In the genomic region with DNA sequence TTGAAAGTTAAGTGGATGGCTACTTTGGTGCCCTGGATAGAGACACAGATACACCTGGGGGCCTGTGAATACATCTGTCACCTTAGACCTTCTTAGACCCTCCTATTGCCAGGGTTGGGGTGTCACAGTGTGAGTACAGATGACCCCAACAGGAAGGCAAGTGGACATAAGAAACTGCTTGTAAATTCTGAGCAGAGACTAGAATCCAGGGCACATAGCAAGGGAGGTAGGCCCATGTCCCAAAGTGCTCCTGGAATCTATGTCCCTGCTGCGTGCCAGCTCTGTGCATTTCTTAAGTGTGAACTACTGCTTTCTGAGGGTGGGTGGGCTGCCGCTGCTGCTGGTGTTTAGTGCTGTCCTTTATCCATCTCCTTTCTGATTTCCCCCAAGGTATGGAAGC, we compare ENCODE assay signal across 11 mouse cellular contexts. TPM values are rescaled to one million over a fixed set of nuclear protein-coding genes. Genes with fewer than 3 reads are reported as not detected.
DNase-seq lines count a peak whose midpoint lies in the region; ATAC-seq and TF ChIP-seq lines count a peak whose summit lies in the region.
"Had no signal": no experiment of that assay in that cellular context is flagged by ENCODE, and none has a peak within 500 bp of the region (broad histone marks: within the 10 kb centered on the region; RNA-seq: fewer than 3 reads in every experiment).

No protein-coding gene starts in this region.

- no peak for TF ChIP-seq POLR2A in kidney, adult 2 months (IDR thresholded peaks at IDR 0.05; ENCODE audit: low read depth, low read length)

- H3K9ac ChIP-seq in hindbrain, embryonic 13.5 days = peak overlapping the region; percentile 100
- H3K9ac ChIP-seq in neural tube, embryonic 12.5 days = peak overlapping the region; percentile 100
- no peak overlapping the region for H3K9ac ChIP-seq in midbrain, embryonic 16.5 days (ENCODE audit: low read depth, low read length)

- H3K4me2 ChIP-seq in hindbrain, embryonic 13.5 days = peak overlapping the region; percentile 80
- H3K4me2 ChIP-seq in neural tube, embryonic 12.5 days (replicated peaks) = peak overlapping the region; percentile 93
- H3K4me2 ChIP-seq in midbrain, embryonic 16.5 days (ENCODE audit: low read length) = no peak overlapping the region

- H3K27me3 ChIP-seq in kidney, adult 2 months (replicated peaks; ENCODE audit: control insufficient read depth, insufficient read depth, low read length) = no peaks in the 10 kb centered on the region
- H3K27me3 ChIP-seq in hindbrain, embryonic 13.5 days = peaks cover 51% of the 10 kb centered on the region
- H3K27me3 ChIP-seq in neural tube, embryonic 12.5 days (replicated peaks) = no peaks in the 10 kb centered on the region
- peaks cover 76% of the 10 kb centered on the region for H3K27me3 ChIP-seq in midbrain, embryonic 16.5 days (ENCODE audit: control insufficient read depth, insufficient read depth, low read depth, low read length)

- no peaks in the 10 kb centered on the region for H3K9me3 ChIP-seq in hindbrain, embryonic 13.5 days
- H3K9me3 ChIP-seq in neural tube, embryonic 12.5 days = no peaks in the 10 kb centered on the region
- H3K9me3 ChIP-seq in midbrain, embryonic 16.5 days (replicated peaks; ENCODE audit: control insufficient read depth, low read length, poor library complexity, severe bottlenecking) = 0 out of 2 replicates have a peak, but pooled peaks cover 2% of the 10 kb centered on the region

- H3K4me1 ChIP-seq in kidney, adult 2 months (ENCODE audit: control insufficient read depth, insufficient read depth, low read length) = peaks cover 21% of the 10 kb centered on the region
- peaks cover 19% of the 10 kb centered on the region for H3K4me1 ChIP-seq in brown adipose tissue, adult 24 weeks (ENCODE audit: control insufficient read depth, insufficient read depth, insufficient read length, low read length)
- peaks cover 49% of the 10 kb centered on the region for H3K4me1 ChIP-seq in hindbrain, embryonic 13.5 days (replicated peaks)
- H3K4me1 ChIP-seq in neural tube, embryonic 12.5 days = peaks cover 50% of the 10 kb centered on the region
- H3K4me1 ChIP-seq in midbrain, embryonic 16.5 days (ENCODE audit: control insufficient read depth, insufficient read depth, low read length) = no peaks in the 10 kb centered on the region

- no peak for TF ChIP-seq CTCF in kidney, adult 2 months (conservative IDR thresholded peaks at IDR 0.05; ENCODE audit: insufficient read depth, insufficient read length, low read depth, low read length)

- WGBS in kidney, adult 2 months = 67% methylated on average over 2 of the region's 2 CpGs
- WGBS in hindbrain, embryonic 13.5 days = 2% methylated on average over 2 of the region's 2 CpGs
- 2% methylated on average over 2 of the region's 2 CpGs for WGBS in neural tube, embryonic 12.5 days
- 4% methylated on average over 2 of the region's 2 CpGs for WGBS in midbrain, embryonic 16.5 days

- no peaks in the 10 kb centered on the region for H3K36me3 ChIP-seq in kidney, adult 2 months (ENCODE audit: control insufficient read depth, insufficient read depth, low read length)
- H3K36me3 ChIP-seq in hindbrain, embryonic 13.5 days = peaks cover 10% of the 10 kb centered on the region
- peaks cover 17% of the 10 kb centered on the region for H3K36me3 ChIP-seq in neural tube, embryonic 12.5 days
- H3K36me3 ChIP-seq in midbrain, embryonic 16.5 days (ENCODE audit: control insufficient read depth, insufficient read depth, low read length) = no peaks in the 10 kb centered on the region

- DNase-seq in kidney, adult 2 months = peak; percentile 27
- no peak for DNase-seq in kidney, adult 11 months
- DNase-seq in cerebellum, postnatal 14 days = no peak
- DNase-seq: gastrocnemius, postnatal 36 days had no signal

- no peak for ATAC-seq in hindbrain, embryonic 13.5 days (ENCODE audit: low FRiP score)
- no peak for ATAC-seq in neural tube, embryonic 12.5 days (ENCODE audit: low FRiP score, low read depth)
- ATAC-seq in midbrain, embryonic 16.5 days = no peak
- ATAC-seq: forebrain, embryonic 14.5 days had no signal

- no peak overlapping the region for H3K4me3 ChIP-seq in kidney, adult 2 months (ENCODE audit: insufficient read depth, low read depth, low read length)
- peak overlapping the region; percentile 17; the same call in 1 of the 2 replicates for H3K4me3 ChIP-seq in brown adipose tissue, adult 24 weeks (ENCODE audit: insufficient read depth, low read depth, low read length)
- peak overlapping the region; percentile 81 for H3K4me3 ChIP-seq in hindbrain, embryonic 13.5 days
- H3K4me3 ChIP-seq in neural tube, embryonic 12.5 days = peak overlapping the region; percentile 99; the same call in 1 of the 2 replicates
- no peak overlapping the region for H3K4me3 ChIP-seq in midbrain, embryonic 16.5 days (ENCODE audit: low read depth, low read length)
- H3K4me3 ChIP-seq: left cerebral cortex, adult 2 months had no signal

- H3K27ac ChIP-seq in kidney, adult 2 months (ENCODE audit: insufficient read depth, low read depth, low read length) = peak overlapping the region; percentile 88
- peak overlapping the region; percentile 88 for H3K27ac ChIP-seq in brown adipose tissue, adult 24 weeks (replicated peaks; ENCODE audit: low read depth, low read length)
- peak overlapping the region; percentile 100 for H3K27ac ChIP-seq in hindbrain, embryonic 13.5 days
- H3K27ac ChIP-seq in neural tube, embryonic 12.5 days = peak overlapping the region; percentile 96
- no peak overlapping the region for H3K27ac ChIP-seq in midbrain, embryonic 16.5 days (ENCODE audit: low read length)
- H3K27ac ChIP-seq: left cerebral cortex, adult 2 months had no signal

RNA-seq across cellular contexts. Expression of a gene that starts 0.5 kb away (rescaled TPM):
- 22.8 and 28.4 TPM in 2 replicates for polyA plus RNA-seq in kidney, adult 2 months (2012; rRNA removed)
- 3.2 and 3.7 TPM in 2 replicates for polyA plus RNA-seq in brown adipose tissue, adult 24 weeks (2012; ENCODE audit: insufficient read depth, insufficient read length, missing spikeins)
- polyA plus RNA-seq in hindbrain, embryonic 13.5 days (2015; fragmentation: Nextera tagmentation; extraction: Ambion mirVana) = 38.6 and 47.2 TPM in 2 replicates
- 109 and 119 TPM in 2 replicates for polyA plus RNA-seq in neural tube, embryonic 12.5 days (2016; fragmentation: Nextera tagmentation; extraction: Ambion mirVana)
- 0.11 and 0.21 TPM in 2 replicates for polyA plus RNA-seq in midbrain, embryonic 16.5 days (2015; fragmentation: Nextera tagmentation; extraction: Ambion mirVana)
- polyA plus RNA-seq: forebrain, embryonic 14.5 days had no signal

RNA-seq across cellular contexts. Expression of a gene that starts 14.8 kb away (rescaled TPM):
- polyA plus RNA-seq in kidney, adult 2 months (2012; rRNA removed) = not detected in 2 replicates
- not detected in 2 replicates for polyA plus RNA-seq in brown adipose tissue, adult 24 weeks (2012; ENCODE audit: insufficient read depth, insufficient read length, missing spikeins)
- polyA plus RNA-seq in hindbrain, embryonic 13.5 days (2015; fragmentation: Nextera tagmentation; extraction: Ambion mirVana) = 0.30 and 0.74 TPM in 2 replicates
- 8.1 and 8.8 TPM in 2 replicates for polyA plus RNA-seq in neural tube, embryonic 12.5 days (2016; fragmentation: Nextera tagmentation; extraction: Ambion mirVana)
- not detected in 2 replicates for polyA plus RNA-seq in midbrain, embryonic 16.5 days (2015; fragmentation: Nextera tagmentation; extraction: Ambion mirVana)
- polyA plus RNA-seq: forebrain, embryonic 14.5 days; liver, embryonic 16.5 days had no signal

RNA-seq across cellular contexts. Expression of a gene that starts 27.7 kb away (rescaled TPM):
- 10.1 and 14.1 TPM in 2 replicates for polyA plus RNA-seq in kidney, adult 2 months (2012; rRNA removed)
- 1.7 and 2.0 TPM in 2 replicates for polyA plus RNA-seq in brown adipose tissue, adult 24 weeks (2012; ENCODE audit: insufficient read depth, insufficient read length, missing spikeins)
- polyA plus RNA-seq in hindbrain, embryonic 13.5 days (2015; fragmentation: Nextera tagmentation; extraction: Ambion mirVana) = 11.9 and 14.5 TPM in 2 replicates
- polyA plus RNA-seq in neural tube, embryonic 12.5 days (2016; fragmentation: Nextera tagmentation; extraction: Ambion mirVana) = 21.2 and 26.5 TPM in 2 replicates
- polyA plus RNA-seq in midbrain, embryonic 16.5 days (2015; fragmentation: Nextera tagmentation; extraction: Ambion mirVana) = not detected in 2 replicates
- polyA plus RNA-seq: forebrain, embryonic 14.5 days had no signal

RNA-seq across cellular contexts. Expression of a gene that starts 32.7 kb away (rescaled TPM):
- 12.6 and 14.6 TPM in 2 replicates for polyA plus RNA-seq in kidney, adult 2 months (2012; rRNA removed)
- polyA plus RNA-seq in brown adipose tissue, adult 24 weeks (2012; ENCODE audit: insufficient read depth, insufficient read length, missing spikeins) = 6.0 and 6.4 TPM in 2 replicates
- 9.5 and 11.3 TPM in 2 replicates for polyA plus RNA-seq in hindbrain, embryonic 13.5 days (2015; fragmentation: Nextera tagmentation; extraction: Ambion mirVana)
- 10.2 and 15.1 TPM in 2 replicates for polyA plus RNA-seq in neural tube, embryonic 12.5 days (2016; fragmentation: Nextera tagmentation; extraction: Ambion mirVana)
- not detected in 2 replicates for polyA plus RNA-seq in midbrain, embryonic 16.5 days (2015; fragmentation: Nextera tagmentation; extraction: Ambion mirVana)
- polyA plus RNA-seq: forebrain, embryonic 14.5 days had no signal

RNA-seq across cellular contexts. Expression of a gene that starts 47.7 kb away (rescaled TPM):
- 7.7 and 8.4 TPM in 2 replicates for polyA plus RNA-seq in kidney, adult 2 months (2012; rRNA removed)
- 1.1 and 1.2 TPM in 2 replicates for polyA plus RNA-seq in brown adipose tissue, adult 24 weeks (2012; ENCODE audit: insufficient read depth, insufficient read length, missing spikeins)
- 196 and 216 TPM in 2 replicates for polyA plus RNA-seq in hindbrain, embryonic 13.5 days (2015; fragmentation: Nextera tagmentation; extraction: Ambion mirVana)
- 79.2 and 94.7 TPM in 2 replicates for polyA plus RNA-seq in neural tube, embryonic 12.5 days (2016; fragmentation: Nextera tagmentation; extraction: Ambion mirVana)
- 0.14 TPM in 1 of 2 replicates, not detected in the other for polyA plus RNA-seq in midbrain, embryonic 16.5 days (2015; fragmentation: Nextera tagmentation; extraction: Ambion mirVana)
- polyA plus RNA-seq: forebrain, embryonic 14.5 days had no signal

Comparison
In these comparisons a context has a peak if more than half of its experiments do, and no peak if none do; other contexts are left out.
1. H3K4me3 ChIP-seq: peak in brown adipose tissue, adult 24 weeks (single experiment), hindbrain, embryonic 13.5 days (single experiment) and neural tube, embryonic 12.5 days (single experiment); none in kidney, adult 2 months (single experiment) and midbrain, embryonic 16.5 days (single experiment).